Mouse (Mus musculus) small intestine, adult 2 months (tissue): Measurements from ENCODE around the gene Tiam2.

Source experiments
- CTCF ChIP-seq: fragments of 200-500 bp; IDR thresholded peaks from 2 replicates; pipeline ENCODE4 v1.5.1; 2012; ENCODE audit warnings: low read depth, mild to moderate bottlenecking, control low read depth, inconsistent platforms, low read length, moderate library complexity, mixed read lengths; ENCODE audit not compliant: insufficient replicate concordance, insufficient read length; ENCODE audit errors: extremely low read depth
- POLR2A ChIP-seq: fragments of 200-500 bp; IDR thresholded peaks from 2 replicates; pipeline ENCODE4 v1.6.1; 2012; ENCODE audit warnings: low read depth, mild to moderate bottlenecking, control low read depth, inconsistent platforms, low read length, moderate library complexity

DNA sequence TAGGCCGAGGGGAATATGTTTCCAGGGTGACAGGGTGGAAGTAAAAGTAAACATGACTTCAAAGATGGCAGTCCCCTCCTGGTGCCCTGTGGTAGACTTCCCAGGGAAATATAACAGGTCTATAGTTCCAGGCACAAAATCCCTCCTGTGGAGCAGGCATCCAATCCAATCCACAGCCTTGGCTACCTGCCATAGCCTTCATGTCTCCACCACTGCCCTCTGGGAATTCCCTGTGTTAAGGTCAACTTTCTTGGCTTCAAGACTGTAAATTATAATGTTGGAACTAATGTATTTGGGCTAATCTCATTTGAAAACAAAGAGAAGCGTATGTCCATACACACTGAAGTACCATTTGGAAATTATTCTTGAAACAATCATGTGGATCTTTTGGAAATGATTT lies 97.0 kb downstream of the Tiam2 start:
- TF ChIP-seq POLR2A: no peak
- TF ChIP-seq CTCF: no peak
